Mouse (Mus musculus) CH12.LX (cell line): ENCODE measurements around the gene B3gnt2.
A peak's percentile ranks its signal among the peaks of the same experiment; 100 is the strongest.

Experiments
- BHLHE40 ChIP-seq: IDR thresholded peaks from 2 replicates; pipeline ENCODE4 v1.6.1; 2011; ENCODE audit warnings: mild to moderate bottlenecking, low read depth, low read length, improper control_type of control experiment
- CTCF ChIP-seq, 2 experiments: IDR thresholded peaks in 1 of 2; conservative IDR thresholded peaks in 1 of 2; 2 replicates each; pipeline ENCODE4 v1.5.1; 2011 to 2012; ENCODE audit warnings: low read depth in 2 of 2, low read length in 2 of 2, improper control_type of control experiment in 1 of 2, inconsistent platforms in 1 of 2, mild to moderate bottlenecking in 1 of 2, moderate library complexity in 1 of 2
- ELF1 ChIP-seq: IDR thresholded peaks from 2 replicates; pipeline ENCODE4 v1.6.1; 2014; ENCODE audit warnings: low read depth, mild to moderate bottlenecking, inconsistent platforms, low read length, improper control_type of control experiment
- MAFK ChIP-seq: IDR thresholded peaks from 2 replicates; pipeline ENCODE4 v1.6.1; 2011; ENCODE audit warnings: low read length, improper control_type of control experiment; ENCODE audit not compliant: insufficient replicate concordance
- MAZ ChIP-seq: IDR thresholded peaks from 2 replicates; pipeline ENCODE4 v1.6.1; 2012; ENCODE audit warnings: low read depth, mild to moderate bottlenecking, inconsistent platforms, low read length, improper control_type of control experiment, moderate library complexity
- POLR2A ChIP-seq: IDR thresholded peaks from 2 replicates; pipeline ENCODE4 v1.6.1; 2011; ENCODE audit warnings: low read depth, mild to moderate bottlenecking, improper control_type of control experiment, low read length
- POLR2AphosphoS2 ChIP-seq: IDR thresholded peaks from 2 replicates; pipeline ENCODE4 v1.6.1; 2011; ENCODE audit warnings: low read depth, low read length, improper control_type of control experiment
- USF1 ChIP-seq: IDR thresholded peaks from 2 replicates; pipeline ENCODE4 v1.6.1; 2014; ENCODE audit warnings: low read depth, mild to moderate bottlenecking, inconsistent platforms, low read length, improper control_type of control experiment
- ZMIZ1 ChIP-seq: IDR thresholded peaks from 2 replicates; pipeline ENCODE4 v1.6.1; 2012; ENCODE audit warnings: low read depth, mild to moderate bottlenecking, inconsistent platforms, low read length, improper control_type of control experiment

- TF ChIP-seq BHLHE40 (no peak), USF1 (no peak), CTCF (conservative IDR thresholded peaks at IDR 0.05 in 1 of 2, IDR thresholded peaks at IDR 0.05 in 1 of 2; ENCODE audit: low read depth in 2 of 2, low read length in 2 of 2) (no peak), MAFK (no peak), MAZ (no peak), ELF1 (no peak), ZMIZ1 (no peak), POLR2AphosphoS2 (no peak; the same call in 1 of the 2 replicates), POLR2A (0 out of 2 replicates have a peak, but pooled peaks have one; percentile 15)
Measured at GRCm38 (mm10) chr11:22832600-22832999, 28.2 kb downstream of the B3gnt2 start.
